32 mouse cellular contexts compared by ENCODE assay signal in genomic region chr1:178684991-178685680, GRCm38 (mm10).
DNase-seq lines count a peak whose midpoint lies in the region; ATAC-seq and TF ChIP-seq lines count a peak whose summit lies in the region.
"Had no signal": no experiment of that assay in that cellular context is flagged by ENCODE, and none has a peak within 500 bp of the region (broad histone marks: within the 10 kb centered on the region; RNA-seq: fewer than 3 reads in every experiment).

No protein-coding gene starts in this region.

- no peaks in the 10 kb centered on the region for H3K9me3 ChIP-seq in hindbrain, embryonic 10.5 days
- H3K9me3 ChIP-seq in hindbrain, embryonic 14.5 days (ENCODE audit: control insufficient read depth, low read length): no peaks in the 10 kb centered on the region
- H3K9me3 ChIP-seq in midbrain, embryonic 10.5 days (replicated peaks): no peaks in the 10 kb centered on the region
- no peaks in the 10 kb centered on the region for H3K9me3 ChIP-seq in midbrain, postnatal 0 days (ENCODE audit: low read length)
- no peaks in the 10 kb centered on the region for H3K9me3 ChIP-seq in intestine, embryonic 16.5 days (ENCODE audit: control insufficient read depth, low read length)
- H3K9me3 ChIP-seq: forebrain, embryonic 13.5 days; heart, embryonic 12.5 days; hindbrain, embryonic 15.5 days; liver, embryonic 15.5 days; neural tube, embryonic 15.5 days had no signal

- no peak for ATAC-seq in hindbrain, embryonic 14.5 days (ENCODE audit: low FRiP score)
- ATAC-seq in midbrain, postnatal 0 days (ENCODE audit: low FRiP score): no peak
- peak; percentile 68 for ATAC-seq in intestine, embryonic 16.5 days
- ATAC-seq in inflammation-experienced regulatory T-cells, adult 6 months: no peak
- ATAC-seq: activated CD4-positive, CD25-positive, alpha-beta regulatory T cell, adult 4 months; CD4-positive, CD25-positive, alpha-beta regulatory T cell, adult 4 months; forebrain, embryonic 13.5 days had no signal

- H3K4me3 ChIP-seq in hindbrain, embryonic 10.5 days: no peak overlapping the region
- no peak overlapping the region for H3K4me3 ChIP-seq in hindbrain, embryonic 14.5 days (replicated peaks; ENCODE audit: low read length)
- no peak overlapping the region for H3K4me3 ChIP-seq in midbrain, embryonic 10.5 days
- H3K4me3 ChIP-seq in midbrain, postnatal 0 days (ENCODE audit: low read depth, low read length): no peak overlapping the region
- H3K4me3 ChIP-seq in intestine, embryonic 16.5 days (ENCODE audit: low read length): no peak overlapping the region
- H3K4me3 ChIP-seq: erythroblast, embryonic 14.5 days; forebrain, embryonic 13.5 days; heart, embryonic 12.5 days; hindbrain, embryonic 15.5 days; liver, embryonic 15.5 days; neural tube, embryonic 15.5 days had no signal

- peak overlapping the region; percentile 41 for H3K27ac ChIP-seq in hindbrain, embryonic 10.5 days
- no peak overlapping the region for H3K27ac ChIP-seq in hindbrain, embryonic 14.5 days
- H3K27ac ChIP-seq in midbrain, embryonic 10.5 days (replicated peaks): peak overlapping the region; percentile 55
- no peak overlapping the region for H3K27ac ChIP-seq in midbrain, postnatal 0 days (ENCODE audit: low read depth, low read length)
- no peak overlapping the region for H3K27ac ChIP-seq in intestine, embryonic 16.5 days (ENCODE audit: low read length)
- H3K27ac ChIP-seq: forebrain, embryonic 13.5 days; hindbrain, embryonic 15.5 days; liver, embryonic 15.5 days; neural tube, embryonic 15.5 days had no signal

- peaks cover 31% of the 10 kb centered on the region for H3K4me1 ChIP-seq in hindbrain, embryonic 10.5 days (replicated peaks)
- H3K4me1 ChIP-seq in hindbrain, embryonic 14.5 days (replicated peaks; ENCODE audit: control insufficient read depth, insufficient read depth, low read length): no peaks in the 10 kb centered on the region
- peaks cover 28% of the 10 kb centered on the region for H3K4me1 ChIP-seq in midbrain, embryonic 10.5 days
- no peaks in the 10 kb centered on the region for H3K4me1 ChIP-seq in midbrain, postnatal 0 days (ENCODE audit: insufficient read depth, low read length)
- H3K4me1 ChIP-seq in intestine, embryonic 16.5 days (ENCODE audit: control insufficient read depth, insufficient read depth, low read length): peaks cover 2% of the 10 kb centered on the region; the same call in 1 of the 2 replicates
- H3K4me1 ChIP-seq: forebrain, embryonic 13.5 days; liver, embryonic 15.5 days had no signal

- H3K27me3 ChIP-seq in hindbrain, embryonic 10.5 days (ENCODE audit: insufficient read depth, poor library complexity, severe bottlenecking): no peaks in the 10 kb centered on the region
- no peaks in the 10 kb centered on the region for H3K27me3 ChIP-seq in hindbrain, embryonic 14.5 days (ENCODE audit: control insufficient read depth, insufficient read depth, low read length)
- H3K27me3 ChIP-seq in midbrain, embryonic 10.5 days (ENCODE audit: low read depth, poor library complexity, severe bottlenecking): no peaks in the 10 kb centered on the region
- H3K27me3 ChIP-seq in midbrain, postnatal 0 days (ENCODE audit: insufficient read depth, low read length): no peaks in the 10 kb centered on the region
- no peaks in the 10 kb centered on the region for H3K27me3 ChIP-seq in intestine, embryonic 16.5 days (replicated peaks; ENCODE audit: control insufficient read depth, insufficient read depth, low read length)
- H3K27me3 ChIP-seq: forebrain, embryonic 13.5 days; heart, embryonic 12.5 days; hindbrain, embryonic 15.5 days; liver, embryonic 15.5 days; neural tube, embryonic 15.5 days had no signal

- no peak for TF ChIP-seq CTCF in midbrain, postnatal 0 days (IDR thresholded peaks at IDR 0.05)

- 43% methylated on average over 8 of the region's 8 CpGs for WGBS in hindbrain, embryonic 10.5 days
- WGBS in hindbrain, embryonic 14.5 days: 42% methylated on average over 8 of the region's 8 CpGs
- 53% methylated on average over 8 of the region's 8 CpGs for WGBS in midbrain, embryonic 10.5 days
- 56% methylated on average over 8 of the region's 8 CpGs for WGBS in midbrain, postnatal 0 days
- WGBS in intestine, embryonic 16.5 days: 71% methylated on average over 8 of the region's 8 CpGs

- no peak overlapping the region for H3K9ac ChIP-seq in hindbrain, embryonic 14.5 days
- H3K9ac ChIP-seq in midbrain, postnatal 0 days (replicated peaks; ENCODE audit: low read length, poor library complexity, severe bottlenecking): no peak overlapping the region
- no peak overlapping the region for H3K9ac ChIP-seq in intestine, embryonic 16.5 days (ENCODE audit: low read depth, low read length)
- H3K9ac ChIP-seq: forebrain, embryonic 13.5 days; heart, embryonic 12.5 days; hindbrain, embryonic 15.5 days; liver, embryonic 15.5 days; lung, embryonic 14.5 days; neural tube, embryonic 15.5 days had no signal

- no peaks in the 10 kb centered on the region for H3K36me3 ChIP-seq in hindbrain, embryonic 10.5 days
- H3K36me3 ChIP-seq in hindbrain, embryonic 14.5 days (replicated peaks; ENCODE audit: control insufficient read depth, insufficient read depth): no peaks in the 10 kb centered on the region
- H3K36me3 ChIP-seq in midbrain, embryonic 10.5 days: no peaks in the 10 kb centered on the region
- H3K36me3 ChIP-seq in midbrain, postnatal 0 days (ENCODE audit: insufficient read depth, low read length): no peaks in the 10 kb centered on the region
- no peaks in the 10 kb centered on the region for H3K36me3 ChIP-seq in intestine, embryonic 16.5 days (ENCODE audit: control insufficient read depth, insufficient read depth, low read length)
- H3K36me3 ChIP-seq: hindbrain, embryonic 15.5 days; liver, embryonic 15.5 days had no signal

- peak; percentile 30 for DNase-seq in hindbrain, embryonic 10.5 days (ENCODE audit: low spot score)
- DNase-seq in hindbrain, embryonic 14.5 days (ENCODE audit: low spot score): no peak
- DNase-seq in midbrain, embryonic 10.5 days (ENCODE audit: low spot score): peak; percentile 25
- DNase-seq in midbrain, postnatal 0 days (ENCODE audit: low spot score): no peak
- DNase-seq in adipocyte (ENCODE audit: low spot score): peak; percentile 61
- DNase-seq in left cerebral cortex, adult 18-20 months (ENCODE audit: low spot score in 2 of 2): no peak
- DNase-seq: adrenal gland, postnatal 14 days; cerebellum, adult 11 months; cerebellum, adult 9-10 months; cerebellum, postnatal 36 days; gastrocnemius, postnatal 14 days; heart, postnatal 4 days; kidney, postnatal 10 days; layer of hippocampus, adult 9-11 months; liver; lung, embryonic 14.5 days; lung, postnatal 14 days; midbrain, embryonic 14.5 days; right cerebral cortex, adult 18-20 months; right cerebral cortex, postnatal 4 days; thymus, adult 2 months; thymus, postnatal 36 days had no signal

- no peak overlapping the region for H3K4me2 ChIP-seq in hindbrain, embryonic 14.5 days (replicated peaks)
- no peak overlapping the region for H3K4me2 ChIP-seq in midbrain, postnatal 0 days (ENCODE audit: low read depth, low read length, poor library complexity, severe bottlenecking)
- no peak overlapping the region for H3K4me2 ChIP-seq in intestine, embryonic 16.5 days (ENCODE audit: low read depth, low read length)
- H3K4me2 ChIP-seq: forebrain, embryonic 13.5 days; heart, embryonic 12.5 days; hindbrain, embryonic 15.5 days; liver, embryonic 15.5 days; lung, embryonic 14.5 days; neural tube, embryonic 15.5 days had no signal

Comparison
In these comparisons a context has a peak if more than half of its experiments do, and no peak if none do; other contexts are left out.
1. DNase-seq: peak in hindbrain, embryonic 10.5 days (single experiment), midbrain, embryonic 10.5 days (single experiment) and adipocyte (single experiment); none in hindbrain, embryonic 14.5 days (single experiment), midbrain, postnatal 0 days (single experiment) and left cerebral cortex, adult 18-20 months (0 of 2).
2. H3K27ac ChIP-seq: peak in hindbrain, embryonic 10.5 days (single experiment) and midbrain, embryonic 10.5 days (single experiment); none in hindbrain, embryonic 14.5 days (single experiment), midbrain, postnatal 0 days (single experiment) and intestine, embryonic 16.5 days (single experiment).